Mouse (Mus musculus) ES-Bruce4 (cell line): Measurements from ENCODE around the gene Kalrn.

ENCODE experiments used
- CTCF ChIP-seq: IDR thresholded peaks from one replicate; pipeline ENCODE4 v1.8.1; 2011; ENCODE audit warnings: low read depth, low read length
- POLR2A ChIP-seq: IDR thresholded peaks from one replicate; pipeline ENCODE4 v1.8.1; 2011; ENCODE audit warnings: low read length; ENCODE audit not compliant: insufficient read depth

DNA sequence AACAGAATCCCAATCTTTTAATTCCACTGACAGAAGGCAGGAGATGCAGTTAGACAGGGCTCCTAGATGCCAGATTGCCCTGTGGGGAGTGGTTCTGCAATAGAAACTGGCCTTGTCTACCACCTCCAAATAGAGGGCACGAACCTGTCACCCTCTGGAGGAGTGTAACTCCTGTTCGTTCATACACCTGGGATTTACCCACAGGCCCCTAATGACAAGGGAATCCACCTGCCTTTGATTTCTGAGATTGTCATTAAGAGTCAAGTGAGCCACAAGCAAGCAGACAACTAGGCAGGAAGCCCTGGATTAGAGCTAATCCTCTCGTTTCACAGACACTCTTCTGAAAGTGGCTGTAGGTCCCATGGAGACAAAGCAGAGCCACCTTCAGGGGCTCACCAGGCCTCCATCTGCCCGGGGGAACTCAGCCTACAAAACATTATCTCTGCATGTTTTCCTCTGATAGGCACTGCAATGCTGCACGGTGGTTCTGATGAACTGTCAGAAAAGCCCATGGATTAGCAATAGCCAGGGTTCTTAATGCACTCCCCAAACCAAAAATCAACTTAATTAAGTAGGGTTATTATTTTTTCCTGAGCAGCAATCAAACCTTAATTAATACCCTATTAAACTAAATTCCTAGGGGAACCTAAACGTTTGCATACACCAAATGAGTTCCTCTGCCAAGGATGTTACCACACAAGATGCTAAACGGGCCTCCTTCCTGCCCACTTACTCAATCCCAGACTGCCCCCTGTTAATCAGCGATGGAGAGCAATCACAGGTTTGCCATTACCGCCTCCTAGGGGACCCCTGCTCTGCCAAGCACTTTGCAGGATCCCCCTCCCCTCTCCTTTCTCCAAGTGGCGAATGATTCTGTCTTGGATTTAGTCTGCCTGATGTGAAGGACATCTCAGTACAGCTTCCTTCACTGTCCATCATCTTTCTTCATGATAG is 312.1 kb downstream of the Kalrn start:
- TF ChIP-seq CTCF, result no peak
- TF ChIP-seq POLR2A, result no peak
